Mouse (Mus musculus) bone marrow macrophage, adult 2 months (primary cell): ENCODE measurements at regions not wholly inside any gene's neighbourhood (a gene's known extent, or its start where the extent isn't known, plus 50 kb on each side); places are given as distances from the start of the nearest gene placed in this dataset.

Source experiments
- H3K27ac ChIP-seq: 2 replicates; pipeline ENCODE4 v1.5.1; 2012; ENCODE audit warnings: low read depth, low read length; ENCODE audit not compliant: insufficient read depth
- H3K4me1 ChIP-seq: 2 replicates; pipeline ENCODE4 v1.6.1; 2012; ENCODE audit warnings: low read length; ENCODE audit not compliant: control insufficient read depth, insufficient read depth
- H3K4me3 ChIP-seq: 2 replicates; pipeline ENCODE4 v1.5.1; 2012; ENCODE audit warnings: mild to moderate bottlenecking, low read length, moderate library complexity; ENCODE audit not compliant: insufficient read depth
- CTCF ChIP-seq: IDR thresholded peaks from 2 replicates; pipeline ENCODE4 v1.5.1; 2012; ENCODE audit warnings: low read depth, mild to moderate bottlenecking, low read length, moderate library complexity
- POLR2A ChIP-seq: IDR thresholded peaks from 2 replicates; pipeline ENCODE4 v1.6.1; 2012; ENCODE audit warnings: mild to moderate bottlenecking, low read depth, low read length, borderline replicate concordance

DNA sequence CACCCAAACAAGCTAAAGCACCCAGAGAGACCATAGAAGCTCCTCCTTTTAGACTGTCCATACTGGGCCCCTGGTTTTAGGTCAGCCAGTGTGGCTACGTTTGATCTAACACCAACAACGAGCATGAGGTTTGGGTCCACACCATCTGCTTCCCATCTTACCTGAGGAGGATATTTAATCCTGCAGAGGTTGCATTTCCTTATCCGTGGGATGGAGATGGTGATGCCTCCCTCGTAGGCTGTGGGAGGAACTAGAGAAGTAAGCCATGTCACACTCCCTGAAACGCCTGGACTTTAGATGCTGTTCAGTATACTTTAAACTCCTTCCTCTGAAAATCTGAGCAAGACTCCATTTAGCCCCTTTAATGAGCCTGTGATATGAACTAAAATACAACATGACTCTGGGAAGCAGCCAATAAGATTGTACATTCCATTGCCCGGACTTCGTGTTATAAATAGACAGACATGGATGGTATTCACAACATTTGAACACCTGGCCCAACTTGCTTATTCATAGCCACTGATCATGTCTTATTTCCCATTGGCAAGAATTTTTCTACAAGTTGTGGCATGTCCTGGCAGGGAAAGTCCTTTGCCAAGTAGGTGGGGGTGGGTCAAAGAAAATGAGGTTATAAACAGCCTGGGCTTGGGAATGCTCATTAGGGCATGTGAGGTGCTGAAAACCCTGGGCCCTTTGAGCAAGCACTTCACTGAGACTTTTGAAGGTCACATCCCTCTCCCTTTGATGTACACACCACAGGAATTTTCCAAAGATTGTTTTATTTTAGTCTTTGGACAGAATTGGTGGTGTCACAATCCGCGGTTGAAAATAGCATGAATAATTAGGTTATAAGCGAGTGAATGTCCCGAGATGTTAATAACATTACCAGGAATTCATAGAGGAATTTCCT is 89.7 kb upstream of the Pgrmc2 start:
- Histone ChIP-seq H3K4me3 (no peak overlapping the region), H3K27ac (no peak overlapping the region), H3K4me1 (no peaks in the 10 kb centered on the region)
- no peak for TF ChIP-seq CTCF
- TF ChIP-seq POLR2A = no peak

DNA sequence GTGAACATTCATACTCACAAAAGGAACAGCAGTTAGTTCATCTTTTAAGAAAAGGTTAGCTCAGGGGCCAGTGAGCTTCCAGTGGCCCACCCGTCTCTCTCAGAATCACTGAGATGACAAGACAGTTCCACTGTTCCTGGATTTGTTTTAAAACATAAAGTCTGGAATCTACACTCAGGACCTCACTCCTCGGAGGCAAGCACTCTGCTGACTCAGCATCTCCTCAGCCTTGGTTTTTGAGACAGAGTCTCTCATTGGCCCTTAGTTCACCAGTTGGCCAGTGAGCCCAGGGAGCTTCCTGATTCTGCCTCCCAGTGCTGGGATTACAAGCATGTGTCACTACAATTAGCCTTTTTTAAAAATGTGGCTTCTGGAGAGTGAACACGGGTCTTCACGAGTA is 88.9 kb upstream of the Pgrmc2 start:
- no peak for TF ChIP-seq POLR2A
- TF ChIP-seq CTCF = no peak
- no peak overlapping the region for H3K4me3 ChIP-seq
- H3K27ac ChIP-seq = no peak overlapping the region
- H3K4me1 ChIP-seq = no peaks in the 10 kb centered on the region

DNA sequence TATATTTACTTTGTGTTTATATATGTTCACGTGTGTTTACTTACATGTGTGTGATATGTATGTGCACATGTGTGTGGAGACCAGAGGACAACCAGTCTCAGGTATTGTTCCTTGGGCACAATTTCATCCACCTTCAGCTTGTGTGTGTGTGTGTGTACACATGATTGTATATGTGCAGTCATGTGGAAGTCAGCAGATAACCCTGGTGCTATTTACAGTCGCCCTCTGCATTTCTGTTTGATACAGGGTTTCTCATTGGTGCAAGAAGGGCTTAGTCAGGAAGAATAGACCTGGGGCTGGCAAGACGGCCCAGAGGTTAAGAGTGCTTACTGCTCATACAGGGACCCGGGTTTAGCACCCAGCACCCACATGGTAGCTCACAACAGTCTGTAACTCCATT is 88.5 kb upstream of the Pgrmc2 start:
- Histone ChIP-seq H3K27ac (no peak overlapping the region), H3K4me1 (no peaks in the 10 kb centered on the region), H3K4me3 (no peak overlapping the region)
- TF ChIP-seq CTCF = no peak
- no peak for TF ChIP-seq POLR2A

DNA sequence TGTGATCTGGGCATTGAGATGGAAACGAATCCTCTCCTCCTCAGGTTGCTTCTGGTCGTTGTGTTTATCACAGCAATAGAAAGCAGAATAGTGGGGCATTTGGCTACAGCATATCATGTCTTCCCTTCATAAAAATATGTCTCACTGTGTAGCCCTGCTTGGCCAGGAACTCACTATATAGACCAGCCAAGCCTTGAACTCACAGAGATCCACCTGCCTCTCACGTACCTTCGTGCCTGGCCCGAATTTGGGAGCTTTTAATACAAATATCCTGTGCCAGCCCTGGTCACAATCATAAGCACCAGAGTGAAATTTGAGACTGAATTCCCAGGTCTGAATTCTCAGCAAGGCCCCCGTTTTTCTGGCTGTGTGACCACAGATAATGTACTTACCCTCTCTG is 87.7 kb upstream of the Pgrmc2 start:
- H3K4me1 ChIP-seq = no peaks in the 10 kb centered on the region
- no peak overlapping the region for H3K4me3 ChIP-seq
- no peak for TF ChIP-seq CTCF
- no peak for TF ChIP-seq POLR2A
- no peak overlapping the region for H3K27ac ChIP-seq

DNA sequence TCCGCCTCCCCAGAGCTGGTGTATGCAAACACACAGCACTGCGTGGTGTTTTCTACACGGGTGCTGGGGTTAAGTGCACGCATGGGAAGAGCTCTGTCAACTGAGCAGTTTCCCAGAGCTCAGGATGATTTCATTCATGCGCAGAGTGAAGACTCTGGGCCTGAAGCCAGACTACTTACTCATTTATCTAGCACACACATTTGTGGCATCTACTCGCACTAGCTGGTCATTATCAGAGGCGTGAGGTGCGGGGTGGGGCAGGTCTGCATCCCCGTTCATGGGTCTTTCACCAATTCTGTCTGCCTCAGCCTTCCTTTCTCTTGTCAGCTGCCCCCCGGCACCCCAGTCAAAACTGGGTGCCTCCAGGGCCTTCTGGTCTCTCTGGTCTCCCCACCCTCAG is 86.6 kb upstream of the Pgrmc2 start:
- no peak overlapping the region for H3K4me3 ChIP-seq
- H3K27ac ChIP-seq = no peak overlapping the region
- H3K4me1 ChIP-seq = no peaks in the 10 kb centered on the region
- TF ChIP-seq CTCF (no peak), POLR2A (no peak)

DNA sequence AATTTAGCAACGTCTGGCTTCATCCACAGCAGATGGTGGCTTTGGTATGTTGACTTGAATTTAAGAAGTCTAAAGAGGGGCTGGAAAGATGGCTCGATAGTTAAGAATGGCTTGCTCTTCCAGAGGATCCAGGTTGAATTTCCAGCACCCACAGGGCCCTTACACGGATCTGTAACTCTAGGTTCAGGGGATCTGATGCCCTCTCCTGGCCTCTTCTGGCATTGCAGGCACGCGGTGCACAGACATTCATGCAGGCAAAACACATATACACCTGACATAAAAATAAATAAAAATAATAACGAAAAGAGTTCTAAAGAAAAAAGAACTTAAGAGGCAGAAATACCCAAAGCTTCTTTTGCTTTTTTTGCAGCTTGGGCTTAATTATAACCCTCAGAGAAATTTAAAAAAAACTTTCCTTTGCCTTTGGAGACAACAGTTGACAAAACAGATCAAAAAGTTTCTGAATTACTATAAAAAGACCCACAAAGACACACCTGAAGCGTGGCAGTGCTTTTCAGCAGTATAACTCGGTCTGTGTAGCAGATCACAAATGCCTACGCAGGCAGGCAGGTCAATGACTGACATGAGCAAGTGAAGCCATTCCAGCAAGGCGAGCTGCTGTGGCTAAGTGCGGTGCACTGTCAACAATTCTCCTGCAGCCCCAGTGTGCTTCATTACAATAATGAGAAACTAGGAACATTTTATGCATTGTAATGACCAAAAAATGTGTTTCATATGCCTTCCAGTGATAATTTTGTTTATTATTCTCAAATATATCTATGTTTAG is 85.5 kb upstream of the Pgrmc2 start:
- Histone ChIP-seq H3K4me3 (no peak overlapping the region), H3K4me1 (no peaks in the 10 kb centered on the region), H3K27ac (no peak overlapping the region)
- TF ChIP-seq CTCF (no peak), POLR2A (no peak)

DNA sequence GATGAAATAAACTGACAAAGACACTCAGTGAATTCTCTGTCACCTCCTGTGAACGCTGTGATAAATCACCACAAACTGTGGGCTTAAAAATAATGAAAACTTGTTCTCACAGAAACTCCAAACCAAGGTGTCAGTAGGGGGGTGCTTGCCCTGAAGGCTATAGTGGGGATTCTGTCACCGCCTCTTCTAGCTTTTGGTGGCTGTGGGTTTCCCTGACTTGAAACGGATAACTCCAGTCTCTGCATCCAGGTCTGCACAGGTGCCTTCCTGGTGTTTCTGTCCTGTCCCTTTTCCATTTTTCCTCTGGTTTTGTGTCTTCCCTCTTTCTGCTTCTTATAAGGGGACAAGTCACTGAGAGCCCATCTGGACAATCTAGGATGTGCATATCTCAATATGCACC is 84.6 kb upstream of the Pgrmc2 start:
- Histone ChIP-seq H3K4me3 (no peak overlapping the region), H3K4me1 (no peaks in the 10 kb centered on the region), H3K27ac (no peak overlapping the region)
- TF ChIP-seq CTCF (no peak), POLR2A (no peak)

DNA sequence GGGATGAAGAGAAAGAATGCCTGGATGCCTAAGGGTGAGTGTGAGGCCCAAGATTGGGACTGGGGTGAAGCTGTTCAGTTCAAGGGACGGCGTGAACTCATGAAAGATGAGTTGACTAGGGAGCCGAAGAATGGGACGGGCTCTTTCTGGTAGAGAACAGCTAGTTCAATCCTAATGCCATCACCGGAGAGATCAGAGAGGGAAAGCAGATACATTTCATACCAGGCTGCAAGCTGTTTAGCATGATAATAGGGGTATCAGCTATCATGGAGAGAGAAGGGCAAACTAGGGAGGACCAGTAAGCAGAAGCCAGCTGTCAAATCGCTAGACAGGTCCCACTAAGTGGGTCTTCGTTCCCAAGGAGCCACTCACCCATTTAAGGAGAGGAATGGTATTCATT is 81.9 kb upstream of the Pgrmc2 start:
- H3K4me1 ChIP-seq = no peaks in the 10 kb centered on the region

DNA sequence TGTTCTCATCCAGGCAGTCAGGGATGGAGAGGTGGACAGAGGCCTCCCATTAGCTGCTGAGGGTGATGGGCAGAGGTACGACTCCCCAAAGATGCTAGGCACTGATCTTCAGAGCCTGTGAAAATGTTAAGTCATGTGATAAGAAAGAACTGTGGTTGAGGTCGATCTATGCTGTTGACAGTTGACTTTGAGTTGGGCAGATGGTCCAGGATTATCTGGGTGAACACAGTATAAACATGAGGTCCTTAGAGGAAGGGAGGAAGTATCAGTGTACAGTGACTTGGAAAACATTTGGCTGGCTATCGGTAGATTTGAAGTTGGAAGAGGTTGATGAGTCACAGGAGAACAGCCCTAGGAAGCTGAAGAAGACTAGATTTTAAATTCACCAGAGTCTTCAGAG is 80.9 kb upstream of the Pgrmc2 start:
- Histone ChIP-seq H3K27ac (no peak overlapping the region), H3K4me1 (no peaks in the 10 kb centered on the region), H3K4me3 (no peak overlapping the region)
- TF ChIP-seq POLR2A = no peak
- TF ChIP-seq CTCF = no peak

More for the DNA sequence above, 81.9 kb upstream of the Pgrmc2 start:
- Histone ChIP-seq H3K4me3 (no peak overlapping the region), H3K27ac (no peak overlapping the region)
- TF ChIP-seq POLR2A (no peak), CTCF (no peak)

DNA sequence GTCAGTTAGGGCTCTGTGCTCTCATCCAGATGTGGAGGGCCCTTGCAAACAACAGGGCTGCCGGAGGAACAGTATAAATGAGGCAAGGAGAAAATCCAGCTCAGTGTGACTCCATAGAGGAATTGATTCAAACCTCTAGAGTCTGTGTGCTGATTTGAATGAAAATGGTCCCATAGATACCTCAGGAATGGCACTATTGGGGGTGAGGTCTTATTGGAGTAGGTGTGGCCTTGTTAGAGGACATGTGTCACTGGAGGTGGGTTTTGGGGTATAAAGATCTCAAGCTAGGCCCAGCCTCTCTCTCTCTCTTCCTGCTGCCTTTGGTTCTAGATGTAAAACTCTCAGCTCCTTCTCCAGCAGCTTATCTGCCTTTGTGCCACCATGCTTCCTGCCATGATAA is 79.7 kb upstream of the Pgrmc2 start:
- H3K4me1 ChIP-seq = no peaks in the 10 kb centered on the region
- no peak overlapping the region for H3K4me3 ChIP-seq
- no peak overlapping the region for H3K27ac ChIP-seq
- TF ChIP-seq CTCF (no peak), POLR2A (no peak)

DNA sequence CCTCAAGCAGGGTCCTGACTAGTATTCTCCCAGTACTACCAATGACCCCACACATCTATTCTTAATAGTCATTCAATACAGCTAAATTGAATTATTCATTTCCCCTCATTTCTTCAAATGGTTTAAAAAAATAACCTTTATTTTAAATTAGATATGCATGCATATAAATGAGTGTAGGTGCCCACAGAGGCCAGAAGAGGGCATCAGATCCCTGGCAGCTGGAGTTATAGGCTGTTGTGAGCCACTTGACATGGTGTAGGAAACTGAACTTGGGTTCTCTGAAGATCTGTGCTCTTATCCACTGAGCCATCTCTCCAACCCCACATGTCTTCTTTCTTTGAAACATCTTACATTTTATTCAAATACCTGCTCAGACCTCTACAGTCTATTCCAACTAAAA is 77.8 kb upstream of the Pgrmc2 start:
- no peak for TF ChIP-seq CTCF
- no peak for TF ChIP-seq POLR2A
- Histone ChIP-seq H3K4me1 (no peaks in the 10 kb centered on the region), H3K4me3 (no peak overlapping the region), H3K27ac (no peak overlapping the region)
